Mouse (Mus musculus) lung, postnatal 36 days (tissue): ENCODE data around the gene Pigv.
"Not testable (repeated sequence)": the region's sequence is repeated elsewhere in the genome, so short reads cannot be mapped to it uniquely, and the experiment has no call there.

Experiments used
- DNase-seq: peaks from one replicate; pipeline ENCODE4 v3.0.0; 2022; ENCODE audit warnings: mixed read lengths

The Pigv gene

GRCm38 (mm10) chr4:133671184-133671880 is 1.1 kb downstream of the Pigv start:
- DNase-seq = peak; percentile 93

DNA sequence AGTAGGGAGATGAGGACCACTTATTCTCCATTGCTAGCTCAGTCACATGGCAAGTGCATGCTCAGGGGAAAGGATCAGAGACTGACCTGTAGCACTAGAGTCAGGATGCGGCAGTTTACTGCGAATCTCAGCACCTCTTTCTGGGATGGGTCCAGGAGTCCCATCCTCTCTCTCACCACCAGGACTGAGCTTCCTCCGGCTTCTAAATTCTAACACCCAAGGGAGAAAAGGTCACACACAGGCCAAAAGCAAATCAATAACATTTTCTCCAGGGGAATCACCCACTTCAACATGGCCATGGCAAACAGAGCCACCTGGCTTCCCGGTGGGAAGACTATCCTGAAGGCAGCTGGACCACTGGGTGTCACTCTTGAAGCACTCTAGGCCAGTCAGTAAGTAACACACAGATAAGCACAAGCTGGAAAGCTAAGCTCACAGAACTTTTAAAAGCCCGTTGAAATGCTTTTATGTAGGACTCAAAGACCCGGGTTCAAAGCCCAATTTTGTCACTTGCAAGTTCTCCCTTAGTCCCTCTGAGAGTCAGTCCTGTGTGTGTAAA is 2.7 kb downstream of the Pigv start:
- peak; percentile 50 for DNase-seq

DNA sequence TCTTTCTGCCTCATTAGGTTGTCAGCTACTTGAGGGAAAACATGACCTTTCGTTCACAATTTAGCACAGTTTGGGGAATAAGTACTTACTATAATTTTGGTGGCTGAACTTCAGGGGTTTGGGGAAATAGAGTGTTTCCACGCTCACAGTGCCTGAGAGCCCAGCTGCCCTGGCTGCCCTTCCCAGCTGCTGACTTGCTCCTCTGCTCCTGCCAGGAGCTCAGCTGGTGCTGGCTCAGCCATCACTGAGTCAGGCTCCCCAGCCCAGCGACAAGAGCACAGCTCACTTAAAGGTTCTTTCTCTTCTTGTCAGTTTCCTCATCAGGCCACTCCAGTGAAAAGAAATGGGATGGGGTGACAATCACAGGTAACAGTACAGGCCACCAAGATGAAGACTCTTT is 3.9 kb downstream of the Pigv start:
- no peak for DNase-seq

GRCm38 (mm10) chr4:133666199-133666598 is 6.2 kb downstream of the Pigv start:
- DNase-seq = peak; percentile 68

DNA sequence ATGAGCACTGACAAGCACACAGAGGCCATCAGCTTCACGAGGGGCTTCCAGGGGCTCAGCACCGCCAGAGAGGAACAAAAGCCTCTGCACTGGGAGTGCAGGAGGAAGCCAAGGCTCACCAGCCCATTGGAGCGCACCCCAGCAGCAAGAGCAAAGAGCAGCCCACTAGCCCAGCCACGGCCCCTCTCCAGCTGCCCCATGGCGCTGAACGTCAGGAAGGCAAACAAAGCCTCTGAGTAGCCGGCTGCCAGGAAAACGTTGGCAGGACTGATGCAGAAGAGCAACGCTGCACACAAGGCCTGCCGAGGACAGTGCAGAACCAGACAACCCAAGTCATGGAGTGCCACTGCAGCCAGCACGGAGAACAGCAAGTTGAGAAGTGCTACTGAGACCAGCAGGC is 7.3 kb downstream of the Pigv start:
- no peak for DNase-seq

- DNase-seq = no peak
These were observed 9.5 kb downstream of the Pigv start for GRCm38 (mm10) chr4:133662945-133663344.

DNA sequence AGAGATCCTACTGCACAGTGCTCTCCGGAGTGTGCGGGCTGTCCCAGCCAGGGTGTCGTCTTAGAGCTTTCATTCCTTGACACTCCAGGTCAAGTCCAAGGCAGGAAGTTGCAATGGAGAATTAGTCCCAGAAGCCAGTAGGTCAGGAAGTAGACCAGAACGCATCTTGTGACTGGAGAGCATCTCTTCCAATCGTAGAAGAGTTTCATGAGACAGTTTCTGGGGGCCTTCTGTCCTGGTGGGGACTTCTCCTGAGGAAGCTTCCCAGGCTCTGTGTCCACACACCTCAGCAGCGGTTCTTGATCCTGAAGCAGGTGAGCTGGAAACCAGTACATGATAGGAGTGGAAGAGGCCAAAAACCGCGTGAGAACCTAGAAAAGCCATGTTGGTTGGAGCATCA is 10.0 kb downstream of the Pigv start:
- no peak for DNase-seq

DNA sequence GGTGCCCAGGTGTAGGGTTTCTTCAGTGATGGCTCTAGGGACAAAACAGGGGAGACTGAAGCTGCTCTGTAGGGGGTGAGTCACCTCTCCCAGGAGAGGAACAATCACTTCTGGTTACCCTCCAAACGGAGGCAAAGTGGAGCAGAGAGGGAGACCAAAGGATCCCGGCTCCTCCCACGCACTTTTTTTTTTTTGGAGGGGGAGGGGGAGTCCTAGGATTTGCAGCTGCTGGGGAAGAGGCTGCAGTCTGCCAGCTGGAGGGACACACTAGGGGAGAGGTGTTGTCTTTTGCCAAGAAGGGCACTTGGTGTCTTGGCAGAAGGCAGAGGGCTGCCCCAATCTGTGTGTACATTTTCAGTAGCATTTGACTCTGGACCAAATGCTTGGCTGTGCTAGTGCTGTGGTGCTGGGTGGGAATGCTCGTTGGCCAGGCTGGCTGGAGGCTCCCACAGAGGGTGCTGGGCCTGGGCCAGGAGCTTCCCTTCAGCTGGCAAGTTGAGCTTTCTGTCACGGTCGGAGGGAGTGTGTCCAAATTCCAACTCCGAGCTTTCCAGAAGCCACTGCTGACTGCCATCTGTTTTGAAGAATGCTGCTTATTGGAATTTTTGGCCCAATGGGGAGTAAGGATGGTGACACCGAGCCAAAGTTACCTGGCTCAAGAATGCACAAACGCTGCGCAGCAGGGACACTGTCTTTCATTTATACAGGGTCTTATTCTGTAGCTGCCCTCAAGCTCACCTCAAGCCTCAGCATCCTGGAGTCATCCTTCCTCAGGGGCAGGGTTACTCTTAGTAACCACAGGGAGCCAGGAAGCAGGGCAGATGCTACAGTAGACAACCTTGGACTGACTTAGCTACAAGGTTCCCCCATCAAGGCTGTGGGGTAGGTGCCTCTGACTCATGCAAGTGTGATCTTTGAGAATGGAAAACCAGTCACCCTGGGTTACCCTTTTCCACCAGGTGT is 12.0 kb downstream of the Pigv start:
- DNase-seq = peak; percentile 90

GRCm38 (mm10) chr4:133659497-133660192 is 12.8 kb downstream of the Pigv start:
- DNase-seq = peak; percentile 87

GRCm38 (mm10) chr4:133658729-133659128 is 13.7 kb downstream of the Pigv start:
- DNase-seq = peak; percentile 46

GRCm38 (mm10) chr4:133657829-133658458 is 14.5 kb downstream of the Pigv start:
- DNase-seq = no peak

GRCm38 (mm10) chr4:133656997-133657396 is 15.4 kb downstream of the Pigv start:
- peak; percentile 49 for DNase-seq

DNA sequence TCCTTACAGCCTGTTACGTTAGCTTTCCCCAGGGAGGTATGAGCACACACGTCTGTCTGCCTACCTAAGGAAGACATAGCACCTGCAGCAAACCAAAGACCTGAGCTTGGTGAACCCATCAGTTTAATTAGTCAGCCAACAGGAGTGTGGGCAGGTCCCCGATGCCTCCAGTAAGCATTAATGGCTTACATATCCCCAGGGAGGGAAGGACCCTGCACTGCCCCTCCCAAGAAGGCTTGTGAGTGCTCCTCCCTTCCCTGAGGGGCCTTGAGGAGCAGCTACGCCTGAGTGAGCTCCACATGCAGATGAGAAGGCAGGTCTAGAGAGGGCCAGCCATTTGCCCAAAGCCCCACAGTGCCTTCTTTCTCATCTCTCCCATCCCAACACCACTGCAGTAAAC is 16.2 kb downstream of the Pigv start:
- no peak for DNase-seq

DNA sequence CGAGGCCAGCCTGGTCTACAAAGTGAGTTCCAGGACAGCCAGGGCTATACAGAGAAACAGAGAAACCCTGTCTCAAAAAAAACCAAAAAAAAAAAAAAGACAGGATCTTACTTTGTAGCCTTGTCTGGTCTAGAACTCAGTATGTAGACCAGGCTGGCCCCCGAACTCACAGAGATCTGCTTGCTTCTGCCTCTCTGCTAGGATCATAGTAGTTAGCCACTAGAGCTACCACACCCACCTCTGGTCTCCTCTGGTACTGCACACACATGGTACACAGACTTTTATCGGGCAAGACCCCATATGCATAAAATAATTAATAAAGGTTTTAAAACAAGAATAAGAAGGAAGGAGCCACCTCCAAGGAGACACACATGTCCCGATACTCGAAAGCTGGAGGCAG is 18.4 kb downstream of the Pigv start:
- not testable (repeated sequence) for DNase-seq

- DNase-seq = no peak
These were observed 19.7 kb downstream of the Pigv start for GRCm38 (mm10) chr4:133652746-133653145.

DNA sequence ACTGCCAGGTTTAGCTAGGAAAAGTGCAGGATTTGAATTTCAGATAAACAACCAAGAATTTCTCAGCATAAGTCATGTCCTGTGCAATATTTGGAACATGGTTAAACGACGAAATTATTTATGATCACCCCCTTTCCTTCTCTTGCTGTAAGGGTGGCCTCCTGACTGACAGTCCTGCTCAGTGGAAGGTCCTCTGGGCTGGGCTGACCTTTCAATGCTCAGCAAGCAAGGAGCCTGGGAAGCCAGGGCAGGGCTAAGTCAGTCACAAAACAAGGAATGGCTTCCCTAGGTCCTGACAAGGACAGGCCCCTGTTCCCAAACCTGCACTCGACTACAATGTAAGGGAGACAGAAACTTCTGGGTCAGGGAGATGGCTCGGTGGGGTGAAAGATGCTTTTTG is 20.5 kb downstream of the Pigv start:
- no peak for DNase-seq

GRCm38 (mm10) chr4:133651445-133651844 is 21.0 kb downstream of the Pigv start:
- no peak for DNase-seq

- peak; percentile 94 for DNase-seq
These were observed 22.3 kb downstream of the Pigv start, which contains the start of gene Zdhhc18 for GRCm38 (mm10) chr4:133649989-133650699. Gene Zdhhc18 (minus strand): TSS chr4:133650154.

DNA sequence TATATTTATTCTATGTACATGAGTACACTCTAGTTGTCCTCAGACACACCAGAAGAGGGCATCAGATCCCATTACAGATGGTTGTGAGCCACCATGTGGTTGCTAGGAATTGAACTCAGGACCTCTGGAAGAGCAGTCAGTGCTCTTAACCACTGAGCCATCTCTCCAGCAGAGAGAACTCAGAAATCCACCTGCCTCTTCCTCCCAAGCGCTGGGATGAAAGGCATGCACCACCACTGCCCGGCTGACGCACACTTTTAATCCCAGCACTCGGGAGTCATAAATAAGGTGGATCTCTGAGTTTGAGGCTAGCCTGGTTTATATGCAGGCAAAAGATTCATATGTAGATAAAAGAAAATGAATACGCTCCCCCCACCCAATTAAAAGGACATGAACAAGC is 23.0 kb downstream of the Pigv start:
- DNase-seq = not testable (repeated sequence)

- no peak for DNase-seq
These were observed 26.8 kb downstream of the Pigv start for GRCm38 (mm10) chr4:133645680-133646079.

- no peak for DNase-seq
These were observed 27.3 kb downstream of the Pigv start for GRCm38 (mm10) chr4:133645195-133645594.

DNA sequence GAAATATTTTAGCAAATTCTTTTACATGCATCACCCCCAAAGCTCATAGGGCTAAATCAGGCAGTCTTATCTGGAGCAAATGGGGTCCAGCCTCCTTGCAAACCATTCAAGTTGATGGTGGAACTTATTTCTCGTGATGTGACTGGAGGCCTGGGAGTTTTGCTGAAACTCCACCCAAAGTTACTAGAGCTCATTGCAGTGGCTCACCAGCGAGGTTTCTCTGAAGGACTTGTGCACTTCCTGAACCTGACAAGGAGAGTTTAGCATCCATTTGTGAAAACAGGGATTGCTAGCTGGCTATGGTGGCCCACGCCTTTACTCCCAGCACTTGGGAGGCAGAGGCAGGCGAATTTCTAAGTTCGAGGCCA is 38.4 kb downstream of the Pigv start:
- no peak for DNase-seq
